Mouse (Mus musculus) urinary bladder, adult 18-20 months (tissue): ENCODE measurements at regions not wholly inside any gene's neighbourhood (a gene's known extent, or its start where the extent isn't known, plus 50 kb on each side); places are given as distances from the start of the nearest gene placed in this dataset.

Experiments
- DNase-seq, 2 experiments: peaks; one replicate each; pipeline ENCODE4 v3.0.0; 2022; ENCODE audit warnings: low spot score in 2 of 2, mixed read lengths in 2 of 2

DNA sequence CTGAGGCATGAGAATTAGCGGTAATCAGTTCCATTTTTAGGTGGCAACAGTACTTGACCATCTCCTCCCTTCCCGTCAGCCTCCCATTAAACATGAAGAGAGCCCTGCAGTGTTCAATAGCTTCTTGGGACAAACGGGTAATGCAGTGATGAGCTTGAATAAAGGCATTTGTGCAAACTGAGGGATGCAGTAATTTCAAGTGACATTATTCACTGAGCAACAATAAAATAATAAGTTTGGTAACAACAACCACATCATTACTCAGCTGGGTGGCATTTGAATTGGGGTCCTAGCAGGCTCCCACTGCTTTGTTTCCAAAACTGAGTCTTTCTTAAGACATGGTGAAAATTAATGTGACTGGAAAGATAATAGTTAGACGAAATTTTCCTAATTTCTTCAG is 315.2 kb upstream of the C030005K15Rik start:
- no peak for DNase-seq

DNA sequence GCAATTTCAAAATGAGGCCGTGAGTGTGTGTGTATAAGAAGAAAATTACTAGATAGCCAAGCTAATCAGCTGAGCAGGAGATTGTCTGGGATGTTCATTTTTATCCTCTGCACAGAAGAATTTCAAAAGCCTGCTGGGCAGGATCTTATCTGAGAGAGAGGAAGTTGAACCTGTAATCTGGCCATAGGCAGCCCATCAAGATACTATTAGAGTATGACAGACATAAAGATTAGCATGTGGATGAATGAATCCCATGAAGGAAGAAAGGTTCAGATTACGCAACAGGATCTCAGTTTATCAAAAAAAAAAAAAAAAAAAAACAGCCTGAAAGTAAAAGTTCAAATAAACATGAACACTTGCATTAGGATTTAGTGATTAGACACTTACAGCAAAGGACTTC is 317.3 kb upstream of the C030005K15Rik start:
- no peak for DNase-seq

- no peak for DNase-seq
Observed at GRCm38 (mm10) chr10:98044579-98044978, 318.0 kb upstream of the C030005K15Rik start.

GRCm38 (mm10) chr10:98073432-98073831 is 346.9 kb upstream of the C030005K15Rik start:
- DNase-seq: no peak

GRCm38 (mm10) chr10:98084881-98085280 is 358.3 kb upstream of the C030005K15Rik start:
- DNase-seq: no peak

DNA sequence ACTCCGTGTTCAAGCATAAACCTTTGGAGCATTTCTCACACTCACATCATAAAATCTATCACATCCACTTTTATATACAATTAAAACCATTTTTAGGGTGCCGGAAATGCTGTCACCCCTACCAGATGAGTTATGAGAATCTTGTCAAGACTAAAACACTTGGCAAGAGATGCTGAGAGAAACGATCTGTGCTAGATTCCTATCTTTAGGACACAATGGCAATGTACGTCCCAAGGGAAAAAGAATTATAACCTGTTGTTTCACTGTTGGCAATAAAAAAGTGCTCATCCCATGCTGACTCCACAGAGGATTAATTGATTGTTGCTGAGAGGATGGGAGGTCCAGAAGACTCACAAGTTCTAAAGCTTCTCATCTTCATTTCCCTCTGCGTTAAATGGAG is 389.7 kb upstream of the C030005K15Rik start:
- DNase-seq: no peak

DNA sequence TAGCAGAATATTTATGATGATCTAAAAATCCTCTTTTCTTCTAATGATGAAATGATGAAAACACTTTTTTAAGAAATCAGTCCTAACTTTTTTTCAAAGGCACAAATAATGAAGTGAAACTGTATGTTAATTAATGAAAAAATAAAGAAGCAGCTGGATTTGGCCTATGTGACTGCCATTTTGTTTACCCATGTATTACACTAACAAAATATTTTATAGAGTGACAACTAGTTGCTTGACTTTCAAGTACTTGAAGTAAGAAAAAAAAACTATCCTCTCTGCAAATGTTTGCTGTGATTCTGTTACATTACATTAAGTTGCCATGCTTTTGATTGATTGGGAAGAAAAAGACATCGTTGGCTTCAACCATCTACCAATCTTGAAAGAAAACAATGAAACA is 399.2 kb upstream of the C030005K15Rik start:
- DNase-seq: no peak

- no peak for DNase-seq
Observed at GRCm38 (mm10) chr10:98135026-98135425, 408.5 kb upstream of the C030005K15Rik start.

DNA sequence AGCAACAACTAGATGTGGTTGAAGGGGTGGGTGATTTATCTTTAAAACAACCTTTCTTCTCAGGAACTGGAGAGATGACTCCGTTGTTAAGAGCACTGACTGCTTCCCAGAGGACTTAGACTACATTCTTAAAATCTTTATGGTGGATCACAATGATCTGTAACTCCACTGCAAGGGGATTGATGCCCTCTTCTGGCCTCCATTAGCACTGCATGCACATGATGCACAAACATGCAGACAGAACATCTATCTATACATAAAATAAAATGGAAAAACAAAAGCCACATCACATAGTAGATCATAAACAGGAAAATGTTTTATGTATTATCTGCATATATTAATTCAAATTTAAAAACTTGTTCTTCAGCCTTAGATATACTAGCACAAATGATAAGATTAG is 419.2 kb upstream of the C030005K15Rik start:
- no peak for DNase-seq

GRCm38 (mm10) chr10:98146998-98147863 is 420.7 kb upstream of the C030005K15Rik start:
- DNase-seq: no peak

- DNase-seq: no peak
Observed at GRCm38 (mm10) chr10:98155982-98156381, 429.4 kb upstream of the C030005K15Rik start.

- no peak for DNase-seq
Observed at GRCm38 (mm10) chr10:98185666-98186065, 459.1 kb upstream of the C030005K15Rik start.

DNA sequence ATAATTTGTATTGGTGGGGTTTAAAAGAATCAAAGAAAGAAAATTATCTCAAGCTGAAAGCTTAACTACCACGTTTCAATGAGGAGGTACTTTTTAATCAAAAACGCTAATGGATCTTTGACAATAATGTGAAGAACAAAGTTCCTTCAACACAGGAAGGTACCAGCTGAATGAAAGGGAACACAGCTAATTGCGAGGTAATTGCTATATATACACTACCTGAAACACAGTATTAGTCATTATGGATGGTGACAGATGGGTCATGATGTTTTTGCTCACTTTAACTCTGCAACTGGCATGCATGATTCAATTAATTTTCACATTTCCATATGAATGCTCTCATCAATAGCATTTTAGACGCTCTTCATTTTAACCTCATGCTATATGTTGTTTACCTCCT is 470.3 kb upstream of the C030005K15Rik start:
- DNase-seq: no peak

DNA sequence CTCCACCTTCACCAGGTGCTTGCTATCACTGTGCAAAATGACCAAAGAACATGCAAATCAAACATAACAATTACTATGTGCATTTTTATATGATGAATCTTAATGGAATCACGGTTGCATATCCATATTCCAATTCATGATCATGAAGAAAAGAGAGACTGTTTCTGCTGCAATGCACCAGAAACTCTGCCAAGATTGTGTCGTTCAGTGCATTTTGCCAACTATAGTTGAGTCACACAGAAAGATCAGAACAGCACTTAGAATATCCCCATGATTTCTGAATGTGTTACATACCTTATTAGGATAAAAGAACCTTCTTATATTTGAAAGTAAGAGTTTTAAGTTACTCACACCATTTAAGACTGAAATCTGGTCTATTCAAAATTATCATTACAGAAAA is 483.7 kb upstream of the C030005K15Rik start:
- DNase-seq: no peak

GRCm38 (mm10) chr10:98212876-98213587 is 486.5 kb upstream of the C030005K15Rik start:
- DNase-seq: no peak

- DNase-seq: no peak
Observed at GRCm38 (mm10) chr10:98231017-98231416, 504.5 kb upstream of the C030005K15Rik start.

DNA sequence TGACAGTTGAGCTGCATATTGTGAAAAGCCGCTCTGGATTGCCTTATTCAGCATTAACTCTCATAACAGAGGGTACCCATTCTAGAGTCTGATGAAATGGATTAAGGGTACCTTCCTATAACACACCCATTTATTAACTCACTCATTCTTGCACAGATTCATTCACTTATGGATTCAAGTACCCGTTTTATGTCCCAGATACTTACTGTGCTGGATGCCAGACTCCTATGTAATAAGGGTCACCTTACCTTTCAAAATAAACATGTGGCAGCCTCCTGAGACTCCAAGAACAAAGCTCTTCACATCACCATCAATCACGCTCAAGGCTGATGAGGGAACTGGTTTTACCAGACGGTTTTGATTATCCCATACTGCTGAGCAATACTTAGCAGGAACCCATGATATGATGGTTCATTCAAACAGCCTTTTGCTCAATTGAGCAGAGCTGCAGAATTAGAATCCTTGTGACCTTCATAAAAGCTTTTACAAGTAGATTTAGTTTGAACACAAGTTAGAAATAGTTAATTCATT is 505.2 kb upstream of the C030005K15Rik start:
- no peak for DNase-seq

DNA sequence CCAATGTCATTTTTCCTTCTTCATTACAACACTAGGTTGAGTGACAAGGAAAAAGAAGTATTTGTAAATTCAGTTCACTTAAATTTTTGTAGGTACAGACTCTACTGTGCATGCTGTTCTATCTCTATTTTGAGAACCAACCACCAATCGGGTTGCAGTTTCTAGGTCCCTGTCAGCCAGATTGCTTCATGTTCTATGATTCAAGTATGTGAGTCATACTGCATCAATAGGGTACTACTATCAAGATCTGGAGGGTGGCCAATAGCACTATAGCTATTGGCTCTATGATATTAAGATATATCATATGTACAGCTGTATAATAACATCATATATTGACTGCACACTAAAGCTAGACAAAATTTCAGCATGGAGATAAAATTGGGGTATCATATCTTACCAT is 521.8 kb upstream of the C030005K15Rik start:
- no peak for DNase-seq

DNA sequence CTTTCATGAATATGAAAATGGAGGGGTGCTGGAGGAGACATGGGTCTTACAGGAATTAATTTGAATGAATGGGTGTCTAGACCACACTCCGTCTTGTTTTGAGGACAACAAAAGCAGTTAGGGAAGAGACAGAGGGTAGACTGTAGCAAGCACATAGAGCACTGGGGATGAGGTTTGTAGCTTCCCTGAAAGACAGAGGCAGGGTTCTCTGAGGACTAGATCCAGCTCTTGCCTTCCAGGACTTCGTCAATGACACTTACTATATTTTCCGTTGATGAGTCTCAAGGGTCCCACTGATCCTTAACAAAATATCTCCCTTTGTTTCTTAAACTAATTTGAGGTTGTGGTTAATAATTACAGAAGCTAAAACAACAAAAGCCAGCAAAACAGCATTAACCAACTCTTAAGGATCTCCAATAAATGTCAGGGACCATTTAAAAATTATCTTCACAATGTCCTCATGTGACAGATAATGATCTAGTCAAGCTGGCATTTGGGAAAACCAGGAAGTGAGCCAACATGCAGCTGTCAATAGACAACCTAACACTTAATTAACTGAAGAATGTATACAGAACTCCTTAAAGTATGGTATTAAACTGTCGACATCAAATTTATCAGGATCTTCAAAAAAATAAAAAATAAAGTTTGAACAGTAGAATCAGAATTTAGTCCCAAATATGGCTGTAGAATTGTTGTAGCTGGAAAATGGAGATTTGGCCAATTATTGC is 531.6 kb upstream of the C030005K15Rik start:
- DNase-seq: no peak

- DNase-seq: no peak
Observed at GRCm38 (mm10) chr10:98259283-98259682, 532.7 kb upstream of the C030005K15Rik start.

- no peak for DNase-seq
Observed at GRCm38 (mm10) chr10:98268511-98268910, 542.0 kb upstream of the C030005K15Rik start.

DNA sequence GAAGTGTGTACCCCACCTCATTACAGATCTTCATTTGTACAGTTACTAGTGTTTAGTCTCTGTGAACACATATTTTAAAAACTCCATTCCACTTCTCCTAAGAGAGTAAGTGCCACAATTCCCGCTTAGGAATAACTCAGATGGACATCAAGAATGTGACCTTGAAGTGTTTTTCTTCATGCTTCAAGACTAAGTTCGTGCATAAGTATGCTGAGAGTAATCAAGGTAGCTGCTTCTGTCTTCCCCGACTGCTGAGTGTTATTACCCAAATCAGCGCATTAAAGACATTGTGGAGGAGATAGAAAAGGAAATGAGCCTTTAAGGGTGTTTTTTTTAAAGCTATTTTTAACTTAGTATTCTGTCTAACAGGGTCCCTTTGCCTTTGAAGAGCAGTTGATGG is 565.1 kb upstream of the C030005K15Rik start:
- DNase-seq: no peak
